Mouse (Mus musculus): ENCODE measurements at regions not wholly inside any gene's neighbourhood (a gene's known extent, or its start where the extent isn't known, plus 50 kb on each side); places are given as distances from the start of the nearest gene placed in this dataset.
"Not testable (repeated sequence)": the region's sequence is repeated elsewhere in the genome, so short reads cannot be mapped to it uniquely, and the experiment has no call there.

DNA sequence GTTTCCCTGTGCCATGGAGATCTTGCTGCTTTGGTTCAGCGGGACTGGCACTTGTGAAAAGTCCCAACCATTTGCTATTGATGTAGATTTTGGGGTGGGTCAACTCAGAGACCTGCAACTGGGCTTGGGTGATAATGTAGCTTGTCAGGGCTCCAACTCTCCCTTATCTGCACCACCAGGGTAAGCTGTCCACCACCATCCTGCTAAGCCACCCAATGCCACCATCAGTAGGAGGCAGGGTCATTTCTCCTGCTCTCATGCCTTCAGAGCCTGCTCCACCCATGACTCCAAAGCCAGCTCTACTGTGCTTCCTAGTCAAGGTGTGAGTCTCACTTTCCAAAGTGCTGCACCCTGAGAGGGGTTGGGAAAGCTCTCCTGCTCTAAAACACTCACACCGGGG is 776.2 kb downstream of the Diaph2 start:
- no peak for DNase-seq (ENCODE audit: low read depth, low spot score)

DNA sequence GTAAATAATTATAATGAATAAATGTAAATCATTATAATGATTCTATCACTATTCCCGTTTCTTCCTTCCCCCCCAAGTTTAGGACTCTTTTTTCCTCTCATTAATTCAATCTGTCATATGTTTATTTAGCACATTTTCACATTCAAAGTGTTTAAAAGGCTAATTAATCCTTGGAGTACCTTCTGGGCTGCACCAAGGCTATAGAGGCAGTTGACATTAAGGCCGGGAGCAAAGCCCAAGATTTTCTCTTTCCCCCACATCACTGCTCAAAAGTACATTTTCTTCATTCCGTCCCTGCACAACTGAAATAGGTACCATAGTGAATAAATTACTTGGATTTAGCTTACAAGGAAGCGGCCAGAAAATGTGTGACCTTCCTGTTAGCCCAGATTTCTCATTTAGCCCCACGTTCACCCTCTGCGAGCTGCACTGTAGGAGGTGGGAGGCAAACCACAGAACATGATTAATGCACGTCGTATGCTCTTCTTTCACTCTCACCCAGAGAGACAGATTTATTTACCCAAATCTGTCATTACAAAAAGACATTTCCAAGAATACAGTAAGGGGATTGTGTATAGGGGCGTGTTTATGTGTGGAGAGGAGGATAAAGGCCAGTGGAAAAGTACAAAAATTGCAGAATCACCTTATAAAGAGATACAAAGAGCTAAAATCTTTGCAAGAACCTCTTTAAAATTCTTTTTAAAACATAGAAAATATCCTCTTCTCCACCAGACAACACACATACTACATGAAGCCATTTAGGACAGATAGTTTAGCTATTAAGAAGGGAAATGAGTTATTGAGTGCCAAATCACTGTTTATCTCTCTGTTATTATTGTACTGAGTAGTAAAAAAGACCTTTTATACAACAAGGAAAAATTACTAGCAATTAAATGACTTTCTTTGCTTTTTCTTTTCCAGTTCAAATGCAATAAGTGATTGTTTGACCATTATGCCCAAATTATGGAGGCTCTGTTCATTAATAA is 783.9 kb downstream of the Diaph2 start:
- peak; percentile 18 for DNase-seq (ENCODE audit: low read depth, low spot score)

DNA sequence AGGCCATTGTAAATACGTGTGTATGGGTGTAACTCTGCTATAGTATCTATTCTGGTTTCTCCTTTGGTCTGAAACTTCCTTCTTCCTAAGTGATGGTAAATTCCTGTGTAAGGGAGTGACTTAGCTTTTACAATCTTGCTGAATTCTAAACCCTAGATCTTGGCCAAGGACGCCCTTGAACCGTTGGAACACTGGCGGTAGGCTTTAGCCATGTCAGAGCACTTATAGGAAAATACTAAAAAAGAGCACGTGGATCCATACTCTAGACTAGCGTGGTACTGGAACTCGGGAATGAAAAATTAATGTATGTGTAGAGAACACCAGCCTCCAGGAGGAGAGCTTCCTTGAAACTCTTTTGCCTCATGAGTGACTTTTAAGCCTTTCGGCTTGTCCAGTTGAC is 789.2 kb downstream of the Diaph2 start:
- DNase-seq (ENCODE audit: low read depth, low spot score), result not testable (repeated sequence)

DNA sequence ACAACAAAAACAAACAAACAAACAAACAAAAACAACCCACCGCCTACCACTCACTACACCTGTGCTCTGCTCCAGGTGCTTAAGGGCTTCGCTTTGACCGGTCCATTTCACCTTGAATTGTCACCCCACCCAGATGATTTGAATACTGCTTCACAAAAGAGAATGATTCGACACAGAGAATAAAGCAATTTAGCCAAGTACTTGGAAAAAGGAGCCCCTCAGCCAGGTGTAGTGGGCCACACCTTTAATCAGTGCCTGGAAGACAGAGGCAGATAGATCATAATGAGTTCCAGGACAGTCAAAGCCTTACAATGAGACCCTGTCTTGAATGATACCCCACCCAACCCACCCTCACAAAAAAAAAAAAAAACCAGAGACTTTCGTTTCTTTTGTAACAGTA is 798.5 kb downstream of the Diaph2 start:
- DNase-seq (ENCODE audit: low read depth, low spot score), result no peak

DNA sequence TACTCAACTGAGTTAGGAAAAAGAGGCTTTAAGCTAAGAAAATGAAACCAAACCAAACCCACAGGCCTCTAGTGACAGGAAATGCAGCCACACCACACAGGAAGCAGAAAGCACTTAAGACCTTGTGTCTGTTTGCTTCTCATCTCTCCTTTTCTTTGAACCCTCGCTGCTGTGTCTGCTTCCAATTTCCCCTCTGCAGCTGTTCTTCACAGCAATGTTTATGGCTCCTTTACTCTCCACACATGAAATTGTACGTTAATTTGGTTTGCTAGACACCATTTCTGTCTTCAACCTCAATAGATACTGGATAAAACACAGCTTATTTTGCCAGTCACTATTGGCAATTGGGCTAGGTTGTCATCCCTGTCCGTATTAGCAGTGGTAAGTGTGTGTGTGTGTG is 799.7 kb downstream of the Diaph2 start:
- no peak for DNase-seq (ENCODE audit: low read depth, low spot score)

DNA sequence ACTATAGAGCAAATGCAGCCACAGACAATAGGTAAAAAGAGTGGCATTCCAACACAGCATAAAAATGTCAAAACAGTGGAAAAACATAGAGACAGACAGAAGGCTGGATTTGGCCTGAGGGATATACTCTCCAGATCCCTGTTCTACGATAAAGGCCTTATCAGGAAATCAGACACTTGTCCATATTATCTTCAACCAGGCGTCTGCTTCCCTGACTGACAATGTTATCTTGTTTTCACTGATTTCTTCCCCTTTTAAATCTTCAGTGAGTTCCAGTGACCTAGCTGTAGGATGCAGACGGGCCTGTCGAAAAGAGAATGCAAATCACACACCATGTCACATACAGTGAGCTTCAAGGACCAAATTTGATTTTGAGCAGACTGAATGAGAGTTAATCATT is 800.4 kb downstream of the Diaph2 start:
- DNase-seq (ENCODE audit: low read depth, low spot score), result no peak

DNA sequence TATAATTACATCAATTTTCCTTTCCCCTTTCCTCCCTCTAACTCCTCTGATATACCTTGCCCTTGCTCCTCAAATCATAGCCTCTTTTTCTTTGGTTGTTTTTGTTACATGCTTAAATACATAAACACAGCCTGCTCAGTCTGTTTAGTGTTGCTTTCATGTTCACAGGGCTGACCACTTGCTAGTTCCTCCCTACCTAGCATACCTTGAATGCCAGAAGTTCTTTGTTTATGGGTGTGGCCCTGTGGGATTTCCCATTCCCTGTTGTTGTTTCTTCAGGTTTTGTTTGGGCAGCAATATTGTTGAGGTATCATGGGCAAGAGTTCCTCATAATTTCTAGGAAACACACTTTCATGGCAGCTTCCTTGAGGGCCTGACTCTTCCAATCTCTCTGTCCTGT is 807.7 kb downstream of the Diaph2 start:
- no peak for DNase-seq (ENCODE audit: low read depth, low spot score)

DNA sequence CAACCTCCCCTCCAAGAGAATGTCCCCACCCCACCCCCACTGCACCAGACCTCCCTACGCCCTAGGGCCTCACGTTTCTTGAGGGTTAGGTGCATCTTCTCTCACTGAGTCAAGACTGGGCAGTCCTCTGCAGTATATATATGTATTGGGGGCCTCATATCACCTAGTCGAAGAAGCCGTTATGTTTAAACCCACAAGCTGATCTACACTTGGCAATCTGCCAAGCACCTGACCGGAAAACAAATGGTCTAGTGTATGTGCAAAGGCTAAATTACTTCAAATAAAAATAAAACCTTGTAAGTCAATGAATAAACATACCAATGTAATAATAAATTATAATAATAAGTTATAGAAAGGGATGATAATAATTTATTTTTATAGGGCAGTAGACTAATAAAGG is 828.2 kb downstream of the Diaph2 start:
- DNase-seq (ENCODE audit: low read depth, low spot score), result no peak

DNA sequence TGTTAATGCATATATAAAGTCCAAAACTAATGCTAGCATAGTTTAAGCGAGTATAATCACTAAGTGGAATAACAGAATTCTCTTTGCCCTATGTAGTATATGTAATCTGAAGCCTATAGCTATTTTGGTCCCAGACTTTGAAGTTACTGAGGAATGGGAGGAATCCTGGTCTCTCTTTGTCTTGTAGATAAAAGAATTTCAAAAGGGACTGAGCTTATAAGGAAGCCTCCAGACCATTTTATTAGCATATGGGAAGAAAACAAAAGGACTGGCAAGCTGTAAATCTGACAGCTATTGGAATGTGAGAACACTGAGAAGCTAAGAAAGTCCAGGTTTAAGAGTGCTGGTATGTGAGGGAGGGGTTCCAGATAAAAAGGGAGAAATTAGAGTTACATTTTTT is 847.1 kb downstream of the Diaph2 start:
- DNase-seq (ENCODE audit: low read depth, low spot score), result no peak

DNA sequence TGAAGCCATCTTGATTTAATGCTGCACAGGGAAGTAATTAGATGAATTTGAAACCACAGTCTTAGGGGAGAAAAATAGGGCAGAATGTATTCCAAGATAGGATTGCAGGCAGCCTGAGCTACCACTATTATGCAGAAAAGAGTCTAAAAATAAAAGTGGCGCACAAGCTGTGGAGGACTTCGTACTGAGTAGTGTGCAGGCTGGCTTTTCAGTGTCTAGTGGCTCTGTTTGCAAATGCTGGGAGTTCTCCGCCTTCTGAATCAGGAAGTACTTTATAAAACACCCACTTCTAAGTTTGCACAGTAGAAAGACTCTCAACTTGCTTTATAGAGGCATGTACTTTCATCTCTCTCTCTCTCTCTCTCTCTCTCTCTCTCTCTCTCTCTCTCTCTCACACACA is 852.4 kb downstream of the Diaph2 start:
- DNase-seq (ENCODE audit: low read depth, low spot score), result peak; percentile 66

DNA sequence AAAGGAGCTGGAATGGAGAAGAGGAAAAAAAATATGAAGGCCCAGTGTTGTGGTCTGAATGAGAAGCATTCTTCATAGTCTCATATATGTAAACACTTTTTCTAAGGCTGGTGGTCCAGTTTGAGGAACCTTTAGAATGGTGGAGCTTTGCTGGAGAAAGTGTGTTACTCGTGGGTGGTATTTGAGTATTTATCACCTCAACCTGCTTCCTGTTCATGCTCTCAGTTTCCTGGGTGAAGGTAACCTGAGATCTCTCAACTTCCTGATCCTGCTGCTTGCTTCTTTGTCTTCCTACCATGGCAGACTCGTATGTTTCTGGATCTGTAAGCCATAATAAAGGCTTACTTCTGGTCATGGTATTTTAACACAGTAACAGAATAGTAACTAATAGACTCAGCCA is 889.0 kb downstream of the Diaph2 start:
- no peak for DNase-seq (ENCODE audit: low read depth, low spot score)

DNA sequence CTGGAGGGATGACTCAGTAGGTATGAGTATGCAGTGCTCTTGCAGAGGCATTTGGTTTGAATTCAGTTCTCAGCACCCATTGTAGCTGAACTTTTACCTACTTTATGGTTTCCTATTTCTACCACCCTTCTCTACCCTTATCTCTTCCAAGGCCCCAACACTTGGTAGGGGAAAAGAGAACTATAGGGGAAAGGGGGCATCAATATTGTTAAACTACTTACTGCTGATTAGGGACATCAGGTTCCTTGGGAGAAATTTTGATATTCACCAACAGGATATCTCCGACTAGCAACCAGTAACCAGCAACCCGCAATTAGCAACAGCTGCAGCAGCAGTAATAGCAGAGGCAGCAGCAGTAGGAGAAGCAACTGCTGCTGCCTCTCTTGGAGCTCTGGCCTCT is 906.3 kb downstream of the Diaph2 start:
- DNase-seq (ENCODE audit: low read depth, low spot score), result no peak

DNA sequence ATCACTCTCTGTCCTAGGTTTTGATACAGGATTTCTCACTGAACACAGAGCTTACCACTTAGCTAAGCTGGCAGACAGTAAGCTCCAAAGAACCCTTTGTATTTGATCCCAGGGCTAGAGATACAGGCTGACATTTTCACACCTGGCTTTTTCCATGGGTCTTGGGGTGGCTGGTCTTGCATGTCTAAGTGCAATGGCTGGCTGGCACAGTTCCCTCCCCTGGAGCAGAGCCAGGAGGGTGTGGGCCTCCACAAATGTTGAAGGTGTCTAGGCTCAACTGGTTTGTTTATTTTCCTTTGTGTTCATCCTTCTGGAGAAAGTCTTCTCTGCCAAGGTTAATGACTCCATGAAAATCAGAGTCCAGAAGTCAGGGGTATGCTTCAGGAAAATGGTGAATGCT is 934.8 kb downstream of the Diaph2 start:
- DNase-seq (ENCODE audit: low read depth, low spot score), result no peak

DNA sequence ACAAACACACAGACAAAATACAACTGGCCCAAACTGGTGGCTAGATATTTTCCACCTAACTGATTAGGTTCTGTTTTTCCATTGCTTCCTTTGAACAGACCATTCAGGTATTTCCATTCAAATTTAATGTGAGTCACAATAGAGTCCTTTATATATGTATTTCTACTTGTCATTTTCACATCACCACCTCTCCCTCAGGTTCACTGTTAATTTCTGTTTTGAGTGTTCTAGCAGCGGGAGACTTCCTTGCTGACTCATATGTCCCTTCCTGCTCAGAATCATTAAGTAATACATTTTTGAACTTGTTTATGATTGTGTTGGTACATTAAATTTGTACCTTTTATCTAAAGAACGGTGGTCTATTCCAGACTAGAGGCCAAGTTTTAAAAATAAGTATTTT is 959.4 kb downstream of the Diaph2 start:
- DNase-seq (ENCODE audit: low read depth, low spot score), result no peak

DNA sequence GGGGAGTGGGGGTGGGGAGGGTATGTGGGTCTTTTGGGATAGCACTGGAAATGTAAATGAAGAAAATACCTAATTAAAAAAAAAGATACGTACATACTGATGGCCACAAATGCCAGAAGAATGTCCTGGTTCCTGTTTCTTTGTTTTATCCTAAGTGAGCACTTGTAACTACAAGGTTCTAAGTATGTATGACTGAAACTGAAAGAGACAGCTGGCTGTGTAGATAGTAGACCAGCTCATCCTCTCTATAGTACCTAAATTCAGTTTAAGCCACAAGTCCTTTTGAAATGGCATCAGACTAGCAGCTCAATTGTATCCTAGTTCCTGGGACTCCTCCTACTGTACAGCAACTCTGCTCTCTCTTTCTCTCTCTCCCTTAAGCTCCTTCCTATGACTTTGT is 994.6 kb downstream of the Diaph2 start:
- DNase-seq (ENCODE audit: low read depth, low spot score), result not testable (repeated sequence)

Measured in brain, adult 2 months (tissue).